Mouse (Mus musculus) ES-Bruce4 (cell line): Measurements from ENCODE around the gene Nop2. TPM values are rescaled to one million over a fixed set of nuclear protein-coding genes. Genes with fewer than 3 reads are reported as not detected.

Experiments used
- H3K27ac ChIP-seq: 2 replicates; pipeline ENCODE4 v1.5.1; 2012; ENCODE audit warnings: low read length, inconsistent platforms; ENCODE audit not compliant: insufficient read depth
- H3K27me3 ChIP-seq: 2 replicates; pipeline ENCODE4 v1.6.1; 2012; ENCODE audit warnings: mild to moderate bottlenecking, low read length, inconsistent platforms; ENCODE audit not compliant: control insufficient read depth, poor library complexity, insufficient read depth, severe bottlenecking
- H3K36me3 ChIP-seq: 2 replicates; pipeline ENCODE4 v1.6.1; 2012; ENCODE audit warnings: inconsistent platforms, mild to moderate bottlenecking, low read length, moderate library complexity; ENCODE audit not compliant: control insufficient read depth, poor library complexity, insufficient read depth, severe bottlenecking
- H3K4me1 ChIP-seq: one replicate; pipeline ENCODE4 v1.8.1; 2011; ENCODE audit warnings: low read length; ENCODE audit not compliant: control insufficient read depth, insufficient read depth
- H3K4me3 ChIP-seq: 2 replicates; pipeline ENCODE4 v1.5.1; 2011; ENCODE audit warnings: low read depth, mild to moderate bottlenecking, low read length
- H3K9ac ChIP-seq: 2 replicates; pipeline ENCODE4 v1.6.1; 2012; ENCODE audit warnings: low read depth, mild to moderate bottlenecking, inconsistent platforms; ENCODE audit not compliant: poor library complexity, severe bottlenecking
- H3K9me3 ChIP-seq: replicated peaks from 2 replicates; pipeline ENCODE4 v1.6.1; 2012; ENCODE audit warnings: mild to moderate bottlenecking, low read length, inconsistent platforms; ENCODE audit not compliant: control insufficient read depth, poor library complexity, insufficient read depth, severe bottlenecking
- CTCF ChIP-seq: IDR thresholded peaks from one replicate; pipeline ENCODE4 v1.8.1; 2011; ENCODE audit warnings: low read depth, low read length
- EP300 ChIP-seq: IDR thresholded peaks from 2 replicates; pipeline ENCODE4 v1.6.1; 2011; ENCODE audit warnings: low read depth, low read length; ENCODE audit not compliant: insufficient read depth
- POLR2A ChIP-seq: IDR thresholded peaks from one replicate; pipeline ENCODE4 v1.8.1; 2011; ENCODE audit warnings: low read length; ENCODE audit not compliant: insufficient read depth
- polyA plus RNA-seq: library from polyadenylated mRNA; stranded (reverse); fragments of >200 nt; gene quantifications from 2 replicates; pipeline ENCODE4 v1.2.4, GENCODE M21; 2011; ENCODE audit warnings: low read depth; ENCODE audit not compliant: missing spikeins, insufficient read depth, insufficient read length

The Nop2 gene
- polyA plus RNA-seq, 1 experiment, result 75.1 TPM

- H3K36me3 ChIP-seq, result peaks cover 67% of the 10 kb centered on the region
- H3K4me1 ChIP-seq, result peaks cover 8% of the 10 kb centered on the region
- peak overlapping the region; percentile 77; the same call in 1 of the 2 replicates for H3K27ac ChIP-seq
- TF ChIP-seq CTCF, result no peak
- no peak for TF ChIP-seq POLR2A
- TF ChIP-seq EP300, result no peak
- no peak overlapping the region for H3K9ac ChIP-seq
- no peak overlapping the region for H3K4me3 ChIP-seq
- no peaks in the 10 kb centered on the region for H3K27me3 ChIP-seq
- H3K9me3 ChIP-seq, result no peaks in the 10 kb centered on the region
Measured at GRCm38 (mm10) chr6:125168086-125168485, 36.4 kb downstream of the Nop2 start.

GRCm38 (mm10) chr6:125170194-125170593 is 38.5 kb downstream of the Nop2 start:
- no peak for TF ChIP-seq EP300
- no peak for TF ChIP-seq CTCF
- no peak for TF ChIP-seq POLR2A

GRCm38 (mm10) chr6:125172474-125172873 is 40.8 kb downstream of the Nop2 start:
- H3K4me3 ChIP-seq, result no peak overlapping the region
- TF ChIP-seq POLR2A, result no peak
- TF ChIP-seq CTCF, result no peak
- no peak for TF ChIP-seq EP300
- H3K9me3 ChIP-seq, result no peaks in the 10 kb centered on the region
- H3K36me3 ChIP-seq, result peaks cover 81% of the 10 kb centered on the region
- peaks cover 11% of the 10 kb centered on the region for H3K4me1 ChIP-seq
- H3K27ac ChIP-seq, result peak overlapping the region; percentile 67
- no peak overlapping the region for H3K9ac ChIP-seq
- H3K27me3 ChIP-seq, result no peaks in the 10 kb centered on the region

More at GRCm38 (mm10) chr6:125170194-125170593, 38.5 kb downstream of the Nop2 start:
- H3K27me3 ChIP-seq, result no peaks in the 10 kb centered on the region
- no peak overlapping the region for H3K4me3 ChIP-seq
- H3K27ac ChIP-seq, result no peak overlapping the region
- H3K9ac ChIP-seq, result no peak overlapping the region
- peaks cover 11% of the 10 kb centered on the region for H3K4me1 ChIP-seq
- peaks cover 59% of the 10 kb centered on the region for H3K36me3 ChIP-seq
- H3K9me3 ChIP-seq, result no peaks in the 10 kb centered on the region

GRCm38 (mm10) chr6:125173256-125173655 is 41.5 kb downstream of the Nop2 start:
- TF ChIP-seq CTCF, result no peak
- TF ChIP-seq EP300, result no peak
- Histone ChIP-seq H3K27ac (peak overlapping the region; percentile 43), H3K4me1 (peaks cover 10% of the 10 kb centered on the region), H3K9me3 (no peaks in the 10 kb centered on the region), H3K9ac (no peak overlapping the region), H3K4me3 (no peak overlapping the region), H3K36me3 (peaks cover 83% of the 10 kb centered on the region), H3K27me3 (no peaks in the 10 kb centered on the region)

GRCm38 (mm10) chr6:125175469-125175868 is 43.8 kb downstream of the Nop2 start:
- H3K27me3 ChIP-seq, result no peaks in the 10 kb centered on the region
- no peak overlapping the region for H3K4me3 ChIP-seq
- peak overlapping the region; percentile 10; the same call in 1 of the 2 replicates for H3K27ac ChIP-seq
- H3K36me3 ChIP-seq, result peaks cover 82% of the 10 kb centered on the region
- peaks cover 7% of the 10 kb centered on the region for H3K4me1 ChIP-seq
- H3K9ac ChIP-seq, result no peak overlapping the region
- no peak for TF ChIP-seq CTCF
- TF ChIP-seq EP300, result peak; percentile 68; the same call in 1 of the 2 replicates
- no peaks in the 10 kb centered on the region for H3K9me3 ChIP-seq

- Histone ChIP-seq H3K9me3 (no peaks in the 10 kb centered on the region), H3K9ac (no peak overlapping the region), H3K36me3 (peaks cover 93% of the 10 kb centered on the region), H3K4me1 (no peaks in the 10 kb centered on the region), H3K27ac (no peak overlapping the region), H3K4me3 (no peak overlapping the region), H3K27me3 (no peaks in the 10 kb centered on the region)
- TF ChIP-seq CTCF (no peak), POLR2A (no peak), EP300 (no peak)
Measured at GRCm38 (mm10) chr6:125179601-125180000, 47.9 kb downstream of the Nop2 start.
